Mouse (Mus musculus) liver, postnatal 0 days (tissue): Measurements from ENCODE around the gene Ppm1h. TPM values are rescaled to one million over a fixed set of nuclear protein-coding genes. Genes with fewer than 3 reads are reported as not detected.

Experiments used
- ATAC-seq: fragments of 200-750 bp; cut with Nextera tagmentation; 2 replicates; pipeline ENCODE4 v1.8.0; 2017; ENCODE audit warnings: mild to moderate bottlenecking, moderate library complexity
- DNase-seq: peaks from one replicate; pipeline ENCODE4 v3.0.0-alpha.2; 2016
- H3K27ac ChIP-seq: fragments of 300-500 bp; sonication (generic); 2 replicates; pipeline ENCODE4 v1.5.1; 2014; ENCODE audit warnings: antibody characterized with exemption, moderate library complexity, mild to moderate bottlenecking, low read depth
- H3K27me3 ChIP-seq: fragments of 300-500 bp; sonication (generic); 2 replicates; pipeline ENCODE4 v1.6.1; 2014; ENCODE audit warnings: low read length, control low read depth, mixed read lengths; ENCODE audit not compliant: insufficient read depth
- H3K36me3 ChIP-seq: fragments of 300-500 bp; sonication (generic); replicated peaks from 2 replicates; pipeline ENCODE4 v1.6.1; 2014; ENCODE audit warnings: mild to moderate bottlenecking, control low read depth, low read length, moderate library complexity, mixed read lengths; ENCODE audit not compliant: insufficient read depth
- H3K4me1 ChIP-seq: fragments of 300-500 bp; sonication (generic); 2 replicates; pipeline ENCODE4 v1.6.1; 2014; ENCODE audit warnings: antibody characterized with exemption, mild to moderate bottlenecking, control low read depth; ENCODE audit not compliant: insufficient read depth
- H3K4me2 ChIP-seq: fragments of 300-500 bp; sonication (generic); 2 replicates; pipeline ENCODE4 v1.6.1; 2014; ENCODE audit warnings: low read depth, mild to moderate bottlenecking, low read length, moderate library complexity, mixed read lengths
- H3K4me3 ChIP-seq: fragments of 300-500 bp; sonication (generic); 2 replicates; pipeline ENCODE4 v1.5.1; 2014; ENCODE audit warnings: low read depth, low read length
- H3K9ac ChIP-seq: fragments of 300-500 bp; sonication (generic); replicated peaks from 2 replicates; pipeline ENCODE4 v1.6.1; 2014; ENCODE audit warnings: mild to moderate bottlenecking, moderate library complexity
- H3K9me3 ChIP-seq: fragments of 300-500 bp; sonication (generic); 2 replicates; pipeline ENCODE4 v1.6.1; 2016; ENCODE audit warnings: mild to moderate bottlenecking, control low read depth, low read length, mixed read lengths
- CTCF ChIP-seq: sonication (generic); IDR thresholded peaks from 2 replicates; pipeline ENCODE4 v1.5.1; 2016; ENCODE audit warnings: antibody characterized with exemption, low read depth
- EP300 ChIP-seq: IDR thresholded peaks from 2 replicates; pipeline ENCODE4 v1.6.1; 2016; ENCODE audit warnings: antibody characterized with exemption, low read depth, mild to moderate bottlenecking
- WGBS: fragments of 180-500 bp; shearing (Covaris S2); extraction: QIAGEN DNeasy Blood & Tissue Kit; methylation state at CpG from one replicate; pipeline ENCODE4 v1.1.7; 2014; ENCODE audit not compliant: insufficient replicate concordance; 5-methylcytosine and 5-hydroxymethylcytosine counted together
- polyA plus RNA-seq: library from polyadenylated mRNA; unstranded; fragments of >200 nt; fragmentation: Nextera tagmentation; extraction: Ambion mirVana; gene quantifications from 2 replicates; pipeline ENCODE4 v1.2.1, GENCODE M21; 2015

Ppm1h gene
- polyA plus RNA-seq, 1 experiment from 2014 or later = 3.9 TPM

GRCm38 (mm10) chr10:122858904-122859641 lies 180.5 kb downstream of the Ppm1h start:
- no peaks in the 10 kb centered on the region for H3K9me3 ChIP-seq

GRCm38 (mm10) chr10:122859642-122859997 lies 181.1 kb downstream of the Ppm1h start:
- no peak for DNase-seq
- Histone ChIP-seq H3K9me3 (no peaks in the 10 kb centered on the region), H3K27me3 (no peaks in the 10 kb centered on the region), H3K4me3 (no peak overlapping the region), H3K4me1 (peaks cover 6% of the 10 kb centered on the region; the same call in 1 of the 2 replicates), H3K27ac (peak overlapping the region; percentile 52; the same call in 1 of the 2 replicates), H3K36me3 (no peaks in the 10 kb centered on the region), H3K4me2 (no peak overlapping the region), H3K9ac (no peak overlapping the region)
- ATAC-seq = no peak
- TF ChIP-seq EP300 (no peak), CTCF (no peak)
- 76% methylated on average over 8 of the region's 8 CpGs for WGBS

More at GRCm38 (mm10) chr10:122858904-122859641, 180.5 kb downstream of the Ppm1h start:
- no peaks in the 10 kb centered on the region for H3K36me3 ChIP-seq
- no peak overlapping the region for H3K9ac ChIP-seq
- H3K27ac ChIP-seq = peak overlapping the region; percentile 52; the same call in 1 of the 2 replicates
- TF ChIP-seq EP300 (no peak), CTCF (no peak)
- peaks cover 6% of the 10 kb centered on the region; the same call in 1 of the 2 replicates for H3K4me1 ChIP-seq
- DNase-seq (no peak), ATAC-seq (no peak)
- H3K27me3 ChIP-seq = no peaks in the 10 kb centered on the region
- no peak overlapping the region for H3K4me3 ChIP-seq
- 75% methylated on average over 8 of the region's 8 CpGs for WGBS
- no peak overlapping the region for H3K4me2 ChIP-seq

GRCm38 (mm10) chr10:122860076-122860475 lies 181.5 kb downstream of the Ppm1h start:
- Histone ChIP-seq H3K27ac (peak overlapping the region; percentile 52; the same call in 1 of the 2 replicates), H3K36me3 (no peaks in the 10 kb centered on the region), H3K4me3 (no peak overlapping the region), H3K4me2 (no peak overlapping the region), H3K27me3 (no peaks in the 10 kb centered on the region), H3K9ac (no peak overlapping the region), H3K9me3 (no peaks in the 10 kb centered on the region), H3K4me1 (peaks cover 6% of the 10 kb centered on the region; the same call in 1 of the 2 replicates)
- no peak for ATAC-seq
- DNase-seq = no peak
- TF ChIP-seq EP300 = no peak
- TF ChIP-seq CTCF = no peak
- 64% methylated on average over 7 of the region's 7 CpGs for WGBS

- Histone ChIP-seq H3K27me3 (no peaks in the 10 kb centered on the region), H3K4me2 (no peak overlapping the region), H3K9ac (no peak overlapping the region), H3K4me1 (no peaks in the 10 kb centered on the region), H3K36me3 (no peaks in the 10 kb centered on the region), H3K9me3 (no peaks in the 10 kb centered on the region), H3K4me3 (no peak overlapping the region), H3K27ac (no peak overlapping the region)
- ATAC-seq (no peak), DNase-seq (no peak)
- 81% methylated on average over 18 of the region's 18 CpGs for WGBS
- TF ChIP-seq EP300 (no peak), CTCF (no peak)
These were observed 183.3 kb downstream of the Ppm1h start for GRCm38 (mm10) chr10:122861696-122862385.

- H3K9ac ChIP-seq = no peak overlapping the region
- no peak for TF ChIP-seq EP300
- no peak overlapping the region for H3K27ac ChIP-seq
- H3K9me3 ChIP-seq = no peaks in the 10 kb centered on the region
- no peak overlapping the region for H3K4me2 ChIP-seq
- H3K36me3 ChIP-seq = no peaks in the 10 kb centered on the region
- DNase-seq = no peak
- H3K27me3 ChIP-seq = no peaks in the 10 kb centered on the region
- WGBS = 83% methylated on average over 17 of the region's 17 CpGs
- ATAC-seq = no peak
- no peak overlapping the region for H3K4me3 ChIP-seq
- no peaks in the 10 kb centered on the region for H3K4me1 ChIP-seq
These were observed 183.9 kb downstream of the Ppm1h start for GRCm38 (mm10) chr10:122862386-122863023.

- no peaks in the 10 kb centered on the region for H3K9me3 ChIP-seq
- 59% methylated on average over 8 of the region's 8 CpGs for WGBS
- TF ChIP-seq CTCF = no peak
- TF ChIP-seq EP300 = no peak
- no peaks in the 10 kb centered on the region for H3K4me1 ChIP-seq
- DNase-seq (no peak), ATAC-seq (no peak)
- H3K27ac ChIP-seq = no peak overlapping the region
- H3K9ac ChIP-seq = no peak overlapping the region
- H3K4me3 ChIP-seq = no peak overlapping the region
- no peak overlapping the region for H3K4me2 ChIP-seq
- H3K36me3 ChIP-seq = no peaks in the 10 kb centered on the region
- no peaks in the 10 kb centered on the region for H3K27me3 ChIP-seq
These were observed 191.4 kb downstream of the Ppm1h start for GRCm38 (mm10) chr10:122869865-122870503.
